Mouse (Mus musculus) erythroblast, embryonic 14.5 days (primary cell): ENCODE data around the gene Enpp6.

Experiments
- GATA1 ChIP-seq: IDR thresholded peaks from 2 replicates; pipeline ENCODE4 v1.6.1; 2012; ENCODE audit warnings: low read length, inconsistent platforms, mixed read lengths
- TAL1 ChIP-seq: IDR thresholded peaks from 3 replicates; pipeline ENCODE4 v1.6.1; 2012; ENCODE audit warnings: low read length, inconsistent platforms, mixed read lengths

DNA sequence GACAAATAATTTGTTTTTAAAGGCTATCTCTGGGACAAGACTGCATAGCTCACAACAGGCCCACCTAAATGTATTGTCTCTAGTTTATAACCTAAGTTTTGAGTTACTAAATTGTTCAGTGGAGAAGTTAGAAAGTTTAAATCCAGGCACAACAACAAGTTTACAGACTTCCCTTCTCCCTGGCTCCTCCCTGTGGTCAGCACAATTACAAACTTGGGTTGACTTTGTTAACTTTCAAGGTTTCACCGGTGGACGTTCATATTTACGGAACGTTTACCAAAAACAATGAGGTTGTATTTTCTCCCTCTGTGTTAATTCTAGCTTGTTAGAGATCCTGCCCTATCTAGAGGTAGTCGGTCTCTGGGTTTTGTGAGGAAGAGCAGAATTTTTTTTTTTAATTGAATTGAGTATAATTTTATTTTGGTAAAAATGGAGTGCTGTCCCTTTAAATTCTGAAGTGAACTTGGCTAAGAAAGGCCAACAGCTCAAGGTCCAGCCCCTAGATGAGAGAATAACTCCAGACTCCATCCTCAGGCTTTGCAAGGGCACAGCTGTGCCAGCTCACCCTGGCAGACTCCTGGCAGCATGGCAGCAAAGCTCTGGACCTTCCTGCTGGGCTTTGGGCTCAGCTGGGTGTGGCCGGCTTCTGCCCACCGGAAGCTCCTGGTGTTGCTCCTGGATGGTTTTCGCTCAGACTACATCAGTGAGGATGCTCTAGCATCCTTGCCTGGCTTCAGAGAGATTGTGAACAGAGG lies at the start of gene Enpp6:
- no peak for TF ChIP-seq TAL1
- no peak for TF ChIP-seq GATA1
